Mouse (Mus musculus) adipocyte (in vitro differentiated cells): Measurements from ENCODE around the gene Olfr678.
"Not testable (repeated sequence)": the region's sequence is repeated elsewhere in the genome, so short reads cannot be mapped to it uniquely, and the experiment has no call there.

Experiments used
- DNase-seq: peaks from one replicate; pipeline ENCODE4 v3.0.0-alpha.2; 2016; ENCODE audit warnings: low spot score

Gene Olfr678

DNA sequence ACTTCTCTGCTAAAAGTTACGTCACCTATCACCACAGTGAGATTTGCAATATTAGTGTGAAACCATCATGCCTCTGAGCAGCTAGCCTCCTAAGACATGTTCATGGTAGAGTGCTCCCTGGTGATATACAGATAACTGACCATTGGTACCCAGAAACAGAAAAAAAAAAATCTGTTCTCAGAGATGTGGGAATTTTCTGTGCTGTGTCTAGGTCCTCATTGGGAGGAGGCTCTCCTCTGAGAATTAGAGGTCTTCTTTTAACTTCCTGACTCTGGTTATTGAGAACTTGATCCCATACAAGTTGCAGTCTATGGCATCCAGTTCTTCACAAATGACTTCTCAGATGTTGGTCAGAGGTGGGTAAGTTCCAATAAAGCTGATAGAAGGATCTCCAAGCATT is at the start of gene Olfr678:
Olfr678 (plus strand) TSS at position 301 of the 400 bp plus-strand sequence.
- DNase-seq, result no peak

DNA sequence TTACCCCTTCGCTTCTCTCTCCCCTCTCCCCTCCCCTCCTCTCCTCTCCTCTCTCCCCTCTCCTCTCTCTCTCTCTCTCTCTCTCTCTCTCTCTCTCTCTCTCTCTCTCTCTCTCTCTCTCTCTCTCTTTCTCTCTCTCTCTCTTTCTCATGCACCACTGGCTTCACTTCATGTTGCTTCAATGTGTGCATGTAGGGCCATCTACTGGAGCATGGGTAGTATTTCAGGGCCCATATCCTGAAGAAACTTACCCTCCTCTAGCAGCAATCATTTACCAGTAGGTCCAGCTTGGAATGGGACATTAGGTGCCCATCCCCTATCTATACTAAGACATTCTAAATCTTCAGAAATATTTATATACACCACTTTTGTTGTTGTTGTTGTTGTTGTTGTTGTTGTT is 41.7 kb upstream of the Olfr678 start:
- DNase-seq, result peak; percentile 58

GRCm38 (mm10) chr7:105028360-105028759 is 35.9 kb upstream of the Olfr678 start, which contains the start of gene Olfr675:
Gene Olfr675 (minus strand): TSS chr7:105028460.
- no peak for DNase-seq

GRCm38 (mm10) chr7:105032398-105032797 is 31.9 kb upstream of the Olfr678 start, which contains the start of gene Olfr676:
Gene Olfr676 (plus strand): TSS chr7:105032698.
- DNase-seq, result no peak

GRCm38 (mm10) chr7:105033836-105034235 is 30.4 kb upstream of the Olfr678 start:
- DNase-seq, result peak; percentile 15

DNA sequence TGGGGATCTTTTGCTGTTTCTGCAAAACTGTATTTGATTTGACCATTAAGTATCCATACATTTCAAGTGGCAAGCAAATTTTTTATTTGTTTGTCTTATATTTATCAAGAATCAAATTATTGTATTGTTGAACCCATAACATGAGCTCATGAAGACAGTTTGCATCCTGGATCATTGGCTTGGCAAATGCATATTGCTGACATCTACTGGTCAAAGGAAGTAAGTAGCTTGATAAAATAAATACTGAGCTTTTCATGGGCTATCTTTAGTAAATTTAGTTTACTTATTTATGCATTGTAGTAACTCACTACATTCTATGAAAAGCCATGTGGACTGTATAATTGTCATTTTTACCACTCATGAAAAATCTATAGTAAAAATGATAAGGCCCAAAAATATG is 5.3 kb upstream of the Olfr678 start:
- peak; percentile 5 for DNase-seq

DNA sequence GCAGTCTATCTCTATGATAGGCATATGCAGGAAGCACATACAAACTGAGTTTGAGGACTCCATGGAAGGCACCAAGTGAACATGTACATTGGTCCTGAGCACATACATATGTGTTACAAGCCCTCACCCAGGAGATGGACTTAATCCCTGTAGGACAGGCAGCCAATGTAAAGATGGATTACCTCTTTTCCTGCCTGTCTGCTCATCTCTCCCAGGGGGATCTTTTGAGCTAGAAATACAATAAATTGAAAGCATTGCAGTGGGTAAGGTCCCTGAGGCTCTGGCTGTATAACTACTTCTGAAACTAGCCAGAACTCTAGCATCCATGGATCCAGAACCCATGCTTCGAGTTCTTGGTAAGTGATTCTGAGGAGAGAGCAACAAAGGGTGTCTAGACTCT is 16.6 kb downstream of the Olfr678 start, which contains the start of gene Olfr679:
Olfr679 (plus strand) TSS at position 301 of the 400 bp plus-strand sequence.
- no peak for DNase-seq

DNA sequence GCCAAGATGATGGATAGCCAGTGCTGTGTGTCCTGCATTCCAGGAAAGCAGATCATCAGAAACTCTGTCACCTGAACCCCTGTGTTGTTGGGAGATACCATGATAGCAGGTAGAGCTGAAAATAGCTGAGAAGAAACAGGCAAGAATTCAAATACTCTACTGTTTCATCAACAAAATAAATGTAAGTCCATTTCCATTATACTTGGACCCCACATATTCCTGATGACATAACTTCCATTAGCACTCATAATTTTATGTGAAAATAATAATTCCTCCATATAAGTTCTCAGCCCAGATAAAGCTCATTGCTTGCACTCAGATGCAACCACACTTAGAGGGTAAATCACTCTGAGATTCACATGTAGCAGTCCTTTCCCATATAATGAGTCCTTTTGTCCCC is 28.4 kb downstream of the Olfr678 start, which contains the start of gene Olfr680-ps1:
Olfr680-ps1 (minus strand) TSS at position 101 of the 400 bp plus-strand sequence.
- DNase-seq, result not testable (repeated sequence)

DNA sequence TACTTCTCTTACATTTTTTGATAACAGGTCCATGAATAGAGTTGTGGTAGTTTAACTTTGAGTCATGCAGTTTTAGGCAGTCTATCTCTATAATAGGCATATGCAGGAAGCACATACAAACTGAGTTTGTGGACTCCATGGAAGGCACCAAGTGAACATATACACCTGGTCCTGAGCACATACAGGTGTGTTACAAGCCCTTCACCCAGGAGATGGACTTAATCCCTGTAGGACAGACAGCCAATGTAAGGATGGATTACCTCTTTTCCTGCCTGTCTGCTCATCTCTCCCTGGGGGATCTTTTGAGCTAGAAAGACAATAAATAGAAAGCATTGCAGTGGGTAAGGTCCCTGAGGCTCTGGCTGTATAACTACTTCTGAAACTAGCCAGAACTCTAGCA is 52.3 kb downstream of the Olfr678 start, which contains the start of gene Olfr681:
Olfr681 (plus strand) TSS at position 301 of the 400 bp plus-strand sequence.
- DNase-seq, result no peak
